In genomic region chr9:68966540-68966939, GRCm38 (mm10) we compare ENCODE assay signal across 8 mouse cellular contexts.
DNase-seq lines count a peak whose midpoint lies in the region; ATAC-seq and TF ChIP-seq lines count a peak whose summit lies in the region.

No protein-coding gene starts in this region.

- 0 out of 2 replicates have a peak, but pooled peaks cover 2% of the 10 kb centered on the region for H3K4me1 ChIP-seq in kidney, embryonic 15.5 days
- no peaks in the 10 kb centered on the region for H3K4me1 ChIP-seq in ES-E14 (ENCODE audit: control insufficient read depth in 2 of 2, insufficient read depth in 2 of 2, low read length in 2 of 2, poor library complexity in 1 of 2)
- H3K4me1 ChIP-seq in embryonic facial prominence, embryonic 10.5 days: 0 out of 2 replicates have a peak, but pooled peaks cover 3% of the 10 kb centered on the region
- no peaks in the 10 kb centered on the region for H3K4me1 ChIP-seq in hindbrain, embryonic 10.5 days (replicated peaks)
- no peaks in the 10 kb centered on the region; the same call in 1 of the 2 replicates for H3K4me1 ChIP-seq in forebrain, embryonic 11.5 days (replicated peaks; ENCODE audit: control insufficient read depth, insufficient read depth, low read length)

- DNase-seq in kidney, adult 18-20 months: peak; percentile 18
- peak; percentile 9 for DNase-seq in ES-E14 (ENCODE audit: low read depth, low spot score)
- DNase-seq in embryonic facial prominence, embryonic 10.5 days (ENCODE audit: low spot score): peak; percentile 27
- DNase-seq in left cerebral cortex, postnatal 10 days (ENCODE audit: extremely low spot score in 1 of 2, low spot score in 2 of 2): no peak
- no peak for DNase-seq in hindbrain, embryonic 10.5 days (ENCODE audit: low spot score)
- DNase-seq in forebrain, embryonic 11.5 days (ENCODE audit: low spot score): no peak

- H3K4me2 ChIP-seq in kidney, embryonic 15.5 days: no peak overlapping the region
- no peak overlapping the region for H3K4me2 ChIP-seq in forebrain, embryonic 11.5 days (ENCODE audit: low read depth, low read length, severe bottlenecking)

- H3K9ac ChIP-seq in kidney, embryonic 15.5 days: no peak overlapping the region
- no peak overlapping the region for H3K9ac ChIP-seq in ES-E14 (ENCODE audit: insufficient read depth, low read depth, low read length, poor library complexity, severe bottlenecking)
- H3K9ac ChIP-seq in forebrain, embryonic 11.5 days (ENCODE audit: low read length): no peak overlapping the region

- no peak for ATAC-seq in kidney, embryonic 15.5 days (replicated peaks; ENCODE audit: low FRiP score)
- 0 out of 2 replicates have a peak, but pooled peaks have one; percentile 26 for ATAC-seq in neutrophil, adult 5-6 weeks (ENCODE audit: extremely low read depth, insufficient number of reproducible peaks, low FRiP score, poor library complexity, severe bottlenecking)
- ATAC-seq in forebrain, embryonic 11.5 days (replicated peaks; ENCODE audit: low FRiP score): no peak

- intact Hi-C loops in left cerebral cortex, postnatal 10 days (cut with DNase I): no loop called here

- no peaks in the 10 kb centered on the region for H3K9me3 ChIP-seq in kidney, embryonic 15.5 days (replicated peaks)
- H3K9me3 ChIP-seq in ES-E14 (ENCODE audit: control insufficient read depth, insufficient read depth, low read depth, low read length): no peaks in the 10 kb centered on the region
- H3K9me3 ChIP-seq in embryonic facial prominence, embryonic 10.5 days: no peaks in the 10 kb centered on the region
- H3K9me3 ChIP-seq in hindbrain, embryonic 10.5 days: no peaks in the 10 kb centered on the region
- no peaks in the 10 kb centered on the region for H3K9me3 ChIP-seq in forebrain, embryonic 11.5 days (ENCODE audit: control insufficient read depth, low read length)

- no peak overlapping the region for H3K27ac ChIP-seq in kidney, embryonic 15.5 days
- no peak overlapping the region for H3K27ac ChIP-seq in ES-E14 (ENCODE audit: insufficient read depth, low read depth, low read length, poor library complexity, severe bottlenecking)
- H3K27ac ChIP-seq in embryonic facial prominence, embryonic 10.5 days (replicated peaks): no peak overlapping the region
- H3K27ac ChIP-seq in hindbrain, embryonic 10.5 days: no peak overlapping the region
- no peak overlapping the region for H3K27ac ChIP-seq in forebrain, embryonic 11.5 days (ENCODE audit: low read depth, low read length)

- WGBS in kidney, embryonic 15.5 days: 62% methylated on average over 13 of the region's 13 CpGs
- WGBS in embryonic facial prominence, embryonic 10.5 days: 57% methylated on average over 13 of the region's 13 CpGs
- 52% methylated on average over 13 of the region's 13 CpGs for WGBS in hindbrain, embryonic 10.5 days
- 54% methylated on average over 13 of the region's 13 CpGs for WGBS in forebrain, embryonic 11.5 days

- H3K4me3 ChIP-seq in kidney, embryonic 15.5 days (replicated peaks): no peak overlapping the region
- 0 out of 4 replicates have a peak overlapping the region, but pooled peaks of 1 of the 2 experiments have one; percentile 4 for H3K4me3 ChIP-seq in ES-E14 (ENCODE audit: insufficient read depth in 1 of 2, low read depth in 1 of 2, low read length in 2 of 2, poor library complexity in 1 of 2, severe bottlenecking in 1 of 2)
- no peak overlapping the region for H3K4me3 ChIP-seq in embryonic facial prominence, embryonic 10.5 days
- H3K4me3 ChIP-seq in hindbrain, embryonic 10.5 days: no peak overlapping the region
- no peak overlapping the region for H3K4me3 ChIP-seq in forebrain, embryonic 11.5 days (ENCODE audit: low read depth, low read length)

- H3K27me3 ChIP-seq in kidney, embryonic 15.5 days: no peaks in the 10 kb centered on the region
- H3K27me3 ChIP-seq in embryonic facial prominence, embryonic 10.5 days (replicated peaks; ENCODE audit: low read depth, poor library complexity, severe bottlenecking): 0 out of 2 replicates have a peak, but pooled peaks cover 11% of the 10 kb centered on the region
- peaks cover 3% of the 10 kb centered on the region; the same call in 1 of the 2 replicates for H3K27me3 ChIP-seq in hindbrain, embryonic 10.5 days (ENCODE audit: insufficient read depth, poor library complexity, severe bottlenecking)
- H3K27me3 ChIP-seq in forebrain, embryonic 11.5 days (ENCODE audit: control insufficient read depth, insufficient read depth, low read length): no peaks in the 10 kb centered on the region

- H3K36me3 ChIP-seq in kidney, embryonic 15.5 days: no peaks in the 10 kb centered on the region
- no peaks in the 10 kb centered on the region for H3K36me3 ChIP-seq in ES-E14 (ENCODE audit: control insufficient read depth, insufficient read depth, low read length, poor library complexity, severe bottlenecking)
- no peaks in the 10 kb centered on the region for H3K36me3 ChIP-seq in embryonic facial prominence, embryonic 10.5 days (replicated peaks)
- no peaks in the 10 kb centered on the region for H3K36me3 ChIP-seq in hindbrain, embryonic 10.5 days
- no peaks in the 10 kb centered on the region for H3K36me3 ChIP-seq in forebrain, embryonic 11.5 days (ENCODE audit: control insufficient read depth, insufficient read depth, low read length)

- in situ Hi-C loops in ES-E14 (cut with MboI; ENCODE audit: low sequenced_read_pairs in 2 of 2, unreplicated experiment in 2 of 2): no loop called here

TF ChIP-seq in ES-E14, 5 proteins besides CTCF, POLR2A, EP300 and RAD21:
- TF ChIP-seq MAFK (IDR thresholded peaks at IDR 0.05; ENCODE audit: insufficient read depth, low read depth, low read length) (no peak), ZNF384 (IDR thresholded peaks at IDR 0.05; ENCODE audit: low read depth, low read length) (no peak), ZC3H11A (IDR thresholded peaks at IDR 0.05; ENCODE audit: borderline replicate concordance, low read depth, low read length) (peak; percentile 9; the same call in 1 of the 2 replicates)
TF ChIP-seq in ES-E14: peak in this region for 1.

Comparison
In these comparisons a context has a peak if more than half of its experiments do, and no peak if none do; other contexts are left out.
1. DNase-seq: peak in kidney, adult 18-20 months (single experiment), ES-E14 (single experiment) and embryonic facial prominence, embryonic 10.5 days (single experiment); none in left cerebral cortex, postnatal 10 days (0 of 2), hindbrain, embryonic 10.5 days (single experiment) and forebrain, embryonic 11.5 days (single experiment).